Mouse (Mus musculus) limb, embryonic 14.5 days (tissue): ENCODE data around the gene Vwa5b1. TPM values are rescaled to one million over a fixed set of nuclear protein-coding genes. Genes with fewer than 3 reads are reported as not detected.

Source experiments
- ATAC-seq: fragments of 200-750 bp; cut with Nextera tagmentation; 2 replicates; pipeline ENCODE4 v1.8.0; 2017; ENCODE audit warnings: low read depth, moderate number of reproducible peaks, moderate TSS enrichment; ENCODE audit not compliant: low FRiP score
- DNase-seq: peaks from one replicate; pipeline ENCODE4 v3.0.0-alpha.2; 2015; ENCODE audit warnings: low spot score
- H3K27ac ChIP-seq: fragments of 300-500 bp; sonication (generic); replicated peaks from 2 replicates; pipeline ENCODE4 v1.5.1; 2014; ENCODE audit warnings: low read depth, mild to moderate bottlenecking, low read length, moderate library complexity, mixed read lengths
- H3K27me3 ChIP-seq: fragments of 300-500 bp; sonication (generic); 2 replicates; pipeline ENCODE4 v1.6.1; 2014; ENCODE audit warnings: low read length, mixed read lengths; ENCODE audit not compliant: control insufficient read depth, insufficient read depth
- H3K36me3 ChIP-seq: fragments of 300-500 bp; sonication (generic); 2 replicates; pipeline ENCODE4 v1.6.1; 2014; ENCODE audit warnings: mild to moderate bottlenecking, low read length, moderate library complexity, mixed read lengths; ENCODE audit not compliant: control insufficient read depth, insufficient read depth
- H3K4me1 ChIP-seq: fragments of 300-500 bp; sonication (generic); 2 replicates; pipeline ENCODE4 v1.6.1; 2014; ENCODE audit warnings: antibody characterized with exemption, low read length, mixed read lengths; ENCODE audit not compliant: control insufficient read depth, insufficient read depth
- H3K4me2 ChIP-seq: fragments of 300-500 bp; sonication (generic); replicated peaks from 2 replicates; pipeline ENCODE4 v1.6.1; 2014; ENCODE audit warnings: low read depth, mild to moderate bottlenecking, low read length, moderate library complexity; ENCODE audit not compliant: severe bottlenecking
- H3K4me3 ChIP-seq: fragments of 300-500 bp; sonication (generic); replicated peaks from 2 replicates; pipeline ENCODE4 v1.5.1; 2014; ENCODE audit warnings: low read length
- H3K9ac ChIP-seq: fragments of 300-500 bp; sonication (generic); 2 replicates; pipeline ENCODE4 v1.6.1; 2014; ENCODE audit warnings: mild to moderate bottlenecking, low read depth, low read length, moderate library complexity; ENCODE audit not compliant: severe bottlenecking
- H3K9me3 ChIP-seq: fragments of 300-500 bp; sonication (generic); 2 replicates; pipeline ENCODE4 v1.6.1; 2016; ENCODE audit warnings: low read length; ENCODE audit not compliant: control insufficient read depth
- POLR2A ChIP-seq: fragments of 200-500 bp; IDR thresholded peaks from 2 replicates; pipeline ENCODE4 v1.8.0; 2012; ENCODE audit warnings: inconsistent platforms, mild to moderate bottlenecking, moderate library complexity, borderline replicate concordance; ENCODE audit not compliant: insufficient read depth, insufficient read length; ENCODE audit errors: extremely low read depth
- WGBS: fragments of 180-500 bp; shearing (Covaris S2); extraction: QIAGEN DNeasy Blood & Tissue Kit; methylation state at CpG from one replicate; pipeline ENCODE4 v1.1.7; 2014; 5-methylcytosine and 5-hydroxymethylcytosine counted together
- polyA plus RNA-seq, 2 experiments: library from polyadenylated mRNA; depleted of rRNA in 1 of 2; stranded (reverse) in 1 of 2; unstranded in 1 of 2; fragments of >200 nt; fragmentation: Nextera tagmentation in 1 of 2; extraction: Ambion mirVana in 1 of 2; gene quantifications; 2 replicates each; pipeline versions ENCODE4 v1.2.1 to v1.2.3; 2012 to 2014

Gene Vwa5b1
- polyA plus RNA-seq, 2 experiments = 0.03 to 0.04 TPM

- H3K4me1 ChIP-seq = no peaks in the 10 kb centered on the region
- no peak overlapping the region for H3K27ac ChIP-seq
- no peak for ATAC-seq
- no peak overlapping the region for H3K9ac ChIP-seq
- H3K4me3 ChIP-seq = no peak overlapping the region
- TF ChIP-seq POLR2A = no peak
- no peaks in the 10 kb centered on the region for H3K9me3 ChIP-seq
- no peak for DNase-seq
- no peak overlapping the region for H3K4me2 ChIP-seq
- H3K36me3 ChIP-seq = no peaks in the 10 kb centered on the region
- 76% methylated on average over 11 of the region's 11 CpGs for WGBS
- no peaks in the 10 kb centered on the region for H3K27me3 ChIP-seq
Observed at GRCm38 (mm10) chr4:138670093-138670889, 34.6 kb upstream of the Vwa5b1 start.

GRCm38 (mm10) chr4:138666521-138666920 lies 30.8 kb upstream of the Vwa5b1 start:
- Histone ChIP-seq H3K9ac (no peak overlapping the region), H3K4me3 (no peak overlapping the region), H3K9me3 (no peaks in the 10 kb centered on the region), H3K36me3 (no peaks in the 10 kb centered on the region), H3K27ac (no peak overlapping the region), H3K27me3 (no peaks in the 10 kb centered on the region), H3K4me1 (no peaks in the 10 kb centered on the region), H3K4me2 (no peak overlapping the region)
- no peak for TF ChIP-seq POLR2A
- DNase-seq (no peak), ATAC-seq (no peak)
- WGBS = 72% methylated on average over 10 of the region's 10 CpGs

GRCm38 (mm10) chr4:138659936-138660602 lies 24.4 kb upstream of the Vwa5b1 start:
- TF ChIP-seq POLR2A = no peak
- Histone ChIP-seq H3K4me2 (no peak overlapping the region), H3K27ac (no peak overlapping the region), H3K9me3 (no peaks in the 10 kb centered on the region), H3K36me3 (no peaks in the 10 kb centered on the region), H3K4me1 (no peaks in the 10 kb centered on the region), H3K4me3 (no peak overlapping the region), H3K27me3 (no peaks in the 10 kb centered on the region), H3K9ac (no peak overlapping the region)
- WGBS = 86% methylated on average over 11 of the region's 11 CpGs
- ATAC-seq = no peak
- DNase-seq = no peak

GRCm38 (mm10) chr4:138653056-138653455 lies 17.4 kb upstream of the Vwa5b1 start:
- H3K36me3 ChIP-seq = no peaks in the 10 kb centered on the region
- H3K4me2 ChIP-seq = no peak overlapping the region
- no peaks in the 10 kb centered on the region for H3K9me3 ChIP-seq
- no peaks in the 10 kb centered on the region for H3K4me1 ChIP-seq
- whole genome bisulfite sequencing = 56% methylated on average over 6 of the region's 6 CpGs
- H3K4me3 ChIP-seq = no peak overlapping the region
- no peak for TF ChIP-seq POLR2A
- no peak overlapping the region for H3K9ac ChIP-seq
- DNase-seq (no peak), ATAC-seq (no peak)
- H3K27ac ChIP-seq = no peak overlapping the region
- no peaks in the 10 kb centered on the region for H3K27me3 ChIP-seq

DNA sequence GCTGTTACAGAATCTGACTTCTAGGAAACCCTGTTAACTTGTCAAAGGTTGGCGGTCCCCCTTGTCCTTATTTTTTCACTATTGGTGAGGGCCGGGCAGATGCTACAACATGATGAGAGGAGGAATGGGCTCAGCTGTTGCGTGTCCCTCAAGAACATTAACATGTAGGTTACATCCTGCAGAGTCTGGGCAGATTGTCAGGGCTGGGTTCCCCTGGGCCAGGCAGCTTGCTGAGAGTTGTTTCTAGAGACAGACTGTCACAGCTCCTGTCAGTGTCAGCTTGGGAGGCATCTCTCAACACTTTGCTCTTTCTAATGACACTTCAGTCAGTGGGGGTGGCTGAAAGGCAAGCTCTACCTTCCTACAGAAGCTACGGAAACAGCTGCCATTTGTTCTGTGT lies 16.2 kb upstream of the Vwa5b1 start:
- no peak overlapping the region for H3K4me2 ChIP-seq
- no peak overlapping the region for H3K4me3 ChIP-seq
- ATAC-seq = no peak
- TF ChIP-seq POLR2A = no peak
- H3K27ac ChIP-seq = no peak overlapping the region
- WGBS = 80% methylated on average over 4 of the region's 4 CpGs
- no peak overlapping the region for H3K9ac ChIP-seq
- H3K4me1 ChIP-seq = no peaks in the 10 kb centered on the region
- H3K9me3 ChIP-seq = no peaks in the 10 kb centered on the region
- no peak for DNase-seq
- no peaks in the 10 kb centered on the region for H3K36me3 ChIP-seq
- no peaks in the 10 kb centered on the region for H3K27me3 ChIP-seq
